Mouse (Mus musculus): ENCODE measurements around the gene Kif14. TPM values are rescaled to one million over a fixed set of nuclear protein-coding genes. Genes with fewer than 3 reads are reported as not detected.

The Kif14 gene
- 8.1 and 8.3 TPM in 2 replicates for polyA plus RNA-seq (2012; rRNA removed)

DNA sequence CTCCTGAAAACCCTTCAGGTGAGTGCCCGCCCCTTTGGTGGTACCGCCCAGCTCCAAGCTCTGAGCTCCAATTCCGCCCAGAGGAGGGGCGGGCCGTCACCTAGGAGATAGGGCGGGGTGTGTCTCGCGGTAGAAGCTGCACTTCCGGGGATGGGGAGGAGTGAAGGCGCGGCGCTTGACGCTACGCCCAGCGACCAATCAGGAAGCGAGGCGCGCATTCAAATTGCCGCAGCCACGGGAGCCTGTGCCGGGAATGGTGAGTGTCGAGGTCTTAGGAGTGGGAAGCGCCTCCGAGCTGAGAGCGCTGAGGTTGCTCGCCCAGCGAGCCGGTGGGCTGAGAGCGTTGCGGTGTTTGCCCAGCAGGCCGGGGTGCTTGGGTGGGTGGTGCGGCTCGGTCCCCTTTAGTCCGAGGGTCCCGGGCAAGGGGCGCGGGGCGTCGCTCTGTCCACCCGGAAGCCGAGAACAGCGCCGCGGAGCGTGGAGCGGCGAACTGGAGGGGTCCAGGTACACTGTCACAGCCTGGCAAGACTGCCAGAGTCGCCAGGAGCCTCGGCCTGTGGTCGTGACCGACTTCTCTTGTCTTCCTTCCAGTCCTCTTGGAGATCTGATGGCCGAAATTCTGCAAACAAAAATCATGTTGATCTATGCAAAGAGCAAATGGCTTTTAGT is at the start of gene Kif14:
Kif14 (plus strand) TSS at position 201 of the 669 bp plus-strand sequence.

Other genes starting within 250 kb of the Kif14 start
- 20.2 and 25.2 TPM in 2 replicates for gene Inava, start 232.1 kb upstream of the Kif14 start, polyA plus RNA-seq (2012; rRNA removed)
- gene Gpr25, start 205.5 kb upstream of the Kif14 start, polyA plus RNA-seq (2012; rRNA removed) = 0.05 TPM in 1 of 2 replicates, not detected in the other
- 32.4 and 38.7 TPM in 2 replicates for gene Camsap2, start 120.2 kb upstream of the Kif14 start, polyA plus RNA-seq (2012; rRNA removed)
- gene Ddx59, start 51.1 kb upstream of the Kif14 start, polyA plus RNA-seq (2012; rRNA removed) = 11.3 and 13.5 TPM in 2 replicates
- 10.2 and 19.6 TPM in 2 replicates for gene Zfp281, start 158.6 kb downstream of the Kif14 start, polyA plus RNA-seq (2012; rRNA removed)